Mouse (Mus musculus) embryonic facial prominence, embryonic 14.5 days (tissue): ENCODE data around the gene Stat2. TPM values are rescaled to one million over a fixed set of nuclear protein-coding genes. Genes with fewer than 3 reads are reported as not detected.
"Not testable (repeated sequence)": the region's sequence is repeated elsewhere in the genome, so short reads cannot be mapped to it uniquely, and the experiment has no call there.

Experiments used
- ATAC-seq: fragments of 200-750 bp; cut with Nextera tagmentation; 2 replicates; pipeline ENCODE4 v1.8.0; 2017; ENCODE audit warnings: low read depth, moderate number of reproducible peaks, moderate TSS enrichment
- DNase-seq: peaks from one replicate; pipeline ENCODE4 v3.0.0-alpha.2; 2015; ENCODE audit warnings: low spot score
- H3K27ac ChIP-seq: fragments of 300-500 bp; sonication (generic); replicated peaks from 2 replicates; pipeline ENCODE4 v1.5.1; 2014; ENCODE audit warnings: low read depth, mild to moderate bottlenecking, low read length, moderate library complexity
- H3K27me3 ChIP-seq: fragments of 300-500 bp; sonication (generic); replicated peaks from 2 replicates; pipeline ENCODE4 v1.6.1; 2014; ENCODE audit warnings: low read length; ENCODE audit not compliant: control insufficient read depth, insufficient read depth
- H3K36me3 ChIP-seq: fragments of 300-500 bp; sonication (generic); 2 replicates; pipeline ENCODE4 v1.6.1; 2014; ENCODE audit warnings: low read length, mixed read lengths; ENCODE audit not compliant: control insufficient read depth, insufficient read depth
- H3K4me1 ChIP-seq: fragments of 300-500 bp; sonication (generic); 2 replicates; pipeline ENCODE4 v1.6.1; 2014; ENCODE audit warnings: antibody characterized with exemption, low read length; ENCODE audit not compliant: control insufficient read depth, insufficient read depth
- H3K4me2 ChIP-seq: fragments of 300-500 bp; sonication (generic); 2 replicates; pipeline ENCODE4 v1.6.1; 2014; ENCODE audit warnings: low read depth, mild to moderate bottlenecking, low read length, moderate library complexity, mixed read lengths
- H3K4me3 ChIP-seq: fragments of 300-500 bp; sonication (generic); 2 replicates; pipeline ENCODE4 v1.5.1; 2014; ENCODE audit warnings: low read depth, mild to moderate bottlenecking, low read length
- H3K9ac ChIP-seq: fragments of 300-500 bp; sonication (generic); 2 replicates; pipeline ENCODE4 v1.6.1; 2014; ENCODE audit warnings: low read depth, mild to moderate bottlenecking, low read length, moderate library complexity, mixed read lengths
- H3K9me3 ChIP-seq: fragments of 300-500 bp; sonication (generic); 2 replicates; pipeline ENCODE4 v1.6.1; 2016; ENCODE audit warnings: low read length; ENCODE audit not compliant: control insufficient read depth
- WGBS: fragments of 180-500 bp; shearing (Covaris S2); extraction: QIAGEN DNeasy Blood & Tissue Kit; methylation state at CpG from one replicate; pipeline ENCODE4 v1.1.7; 2014; 5-methylcytosine and 5-hydroxymethylcytosine counted together
- polyA plus RNA-seq: library from polyadenylated mRNA; unstranded; fragments of >200 nt; fragmentation: Nextera tagmentation; extraction: Ambion mirVana; gene quantifications from 2 replicates; pipeline ENCODE4 v1.2.1, GENCODE M21; 2014

The Stat2 gene
- polyA plus RNA-seq, 1 experiment from 2014 or later: 13.4 TPM

DNA sequence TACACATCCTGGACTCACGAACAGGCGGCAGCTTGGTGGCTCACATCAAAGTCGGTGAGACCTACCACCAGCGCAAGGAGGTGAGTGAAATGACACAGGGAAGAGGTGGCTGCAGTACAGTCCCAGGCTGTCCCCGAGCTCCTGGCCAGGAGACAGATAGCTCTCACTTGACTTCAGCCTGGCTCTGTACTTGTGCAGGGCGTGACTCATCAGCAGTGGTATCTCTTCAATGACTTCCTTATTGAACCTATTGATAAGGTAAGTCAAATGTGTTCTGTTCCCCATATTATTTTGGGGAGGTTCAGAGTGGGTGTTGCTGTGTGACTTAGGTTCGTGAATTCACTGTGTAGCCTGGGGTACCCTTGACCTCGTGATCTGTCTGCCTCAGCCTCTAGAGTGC is 45.2 kb downstream of the Stat2 start:
- peaks cover 88% of the 10 kb centered on the region for H3K36me3 ChIP-seq
- no peak overlapping the region for H3K4me2 ChIP-seq
- H3K4me3 ChIP-seq: no peak overlapping the region
- DNase-seq (no peak), ATAC-seq (no peak)
- no peaks in the 10 kb centered on the region for H3K4me1 ChIP-seq
- 96% methylated on average over 8 of the region's 8 CpGs for WGBS
- H3K9ac ChIP-seq: no peak overlapping the region
- no peaks in the 10 kb centered on the region for H3K27me3 ChIP-seq
- H3K27ac ChIP-seq: no peak overlapping the region
- H3K9me3 ChIP-seq: no peaks in the 10 kb centered on the region

GRCm38 (mm10) chr10:128321641-128322040 is 51.3 kb downstream of the Stat2 start:
- 61% methylated on average over 12 of the region's 12 CpGs for WGBS
- Histone ChIP-seq H3K27me3 (no peaks in the 10 kb centered on the region), H3K4me1 (peaks cover 8% of the 10 kb centered on the region), H3K4me3 (peak overlapping the region; percentile 74), H3K36me3 (peaks cover 55% of the 10 kb centered on the region), H3K9ac (peak overlapping the region; percentile 99), H3K9me3 (no peaks in the 10 kb centered on the region), H3K4me2 (peak overlapping the region; percentile 72), H3K27ac (peak overlapping the region; percentile 97)
- no peak for ATAC-seq
- DNase-seq: no peak

- ATAC-seq: peak; percentile 96
- Histone ChIP-seq H3K9ac (peak within 1 kb of the TSS; percentile 99), H3K4me1 (peaks cover 8% of the 10 kb centered on the region), H3K27me3 (no peaks in the 10 kb centered on the region), H3K9me3 (no peaks in the 10 kb centered on the region), H3K36me3 (peaks cover 59% of the 10 kb centered on the region), H3K27ac (peak within 1 kb of the TSS; percentile 97), H3K4me2 (peak within 1 kb of the TSS; percentile 72), H3K4me3 (peak within 1 kb of the TSS; percentile 74)
- under 1% methylated on average over 40 of the region's 40 CpGs for WGBS
- peak; percentile 98 for DNase-seq
Observed at GRCm38 (mm10) chr10:128322141-128323108, 52.1 kb downstream of the Stat2 start, which contains the start of gene Cnpy2. Cnpy2 (plus strand) TSS chr10:128322459.

GRCm38 (mm10) chr10:128323516-128323915 is 53.2 kb downstream of the Stat2 start:
- H3K4me3 ChIP-seq: peak overlapping the region; percentile 74
- no peaks in the 10 kb centered on the region for H3K9me3 ChIP-seq
- DNase-seq (no peak), ATAC-seq (no peak)
- H3K4me1 ChIP-seq: peaks cover 8% of the 10 kb centered on the region
- H3K36me3 ChIP-seq: peaks cover 59% of the 10 kb centered on the region
- H3K4me2 ChIP-seq: peak overlapping the region; percentile 72
- WGBS: 74% methylated on average over 8 of the region's 8 CpGs
- peak overlapping the region; percentile 99 for H3K9ac ChIP-seq
- H3K27ac ChIP-seq: peak overlapping the region; percentile 97; the same call in 1 of the 2 replicates
- H3K27me3 ChIP-seq: no peaks in the 10 kb centered on the region

DNA sequence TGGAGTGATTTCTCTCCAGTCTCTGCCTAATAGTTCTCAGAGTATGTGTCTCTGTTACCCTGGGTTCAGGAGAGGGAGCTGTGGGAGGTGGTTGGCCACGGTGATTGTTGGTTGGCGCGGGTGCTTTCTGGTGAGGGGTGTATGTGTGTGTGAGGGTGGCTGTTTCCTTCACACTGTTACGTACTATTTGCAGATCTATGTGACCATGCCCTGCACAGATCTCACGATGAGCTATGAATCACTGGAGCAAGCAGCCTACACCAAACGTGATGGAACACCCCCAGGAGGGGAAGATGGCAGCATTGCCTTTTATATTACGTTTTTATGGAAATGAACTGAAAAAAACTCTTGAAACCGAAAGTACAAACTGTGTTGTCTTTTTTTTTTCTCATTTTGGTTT is 56.5 kb downstream of the Stat2 start:
- Histone ChIP-seq H3K4me1 (peaks cover 4% of the 10 kb centered on the region), H3K9me3 (no peaks in the 10 kb centered on the region), H3K4me3 (no peak overlapping the region), H3K9ac (no peak overlapping the region), H3K27me3 (no peaks in the 10 kb centered on the region), H3K36me3 (peaks cover 47% of the 10 kb centered on the region), H3K4me2 (no peak overlapping the region), H3K27ac (no peak overlapping the region)
- 92% methylated on average over 8 of the region's 8 CpGs for WGBS
- ATAC-seq: no peak
- DNase-seq: no peak

- Histone ChIP-seq H3K36me3 (peaks cover 47% of the 10 kb centered on the region), H3K4me3 (no peak overlapping the region), H3K4me2 (no peak overlapping the region), H3K4me1 (peaks cover 4% of the 10 kb centered on the region), H3K27ac (no peak overlapping the region), H3K9ac (no peak overlapping the region), H3K9me3 (no peaks in the 10 kb centered on the region), H3K27me3 (no peaks in the 10 kb centered on the region)
- WGBS: 89% methylated on average over 10 of the region's 10 CpGs
- ATAC-seq: no peak
- no peak for DNase-seq
Observed at GRCm38 (mm10) chr10:128327610-128328009, 57.3 kb downstream of the Stat2 start.

GRCm38 (mm10) chr10:128332358-128333249 is 62.2 kb downstream of the Stat2 start:
- not testable (repeated sequence) for H3K27me3 ChIP-seq, ATAC-seq
- WGBS: 77% methylated on average over 6 of the region's 6 CpGs

GRCm38 (mm10) chr10:128335582-128335981 is 65.2 kb downstream of the Stat2 start:
- H3K9me3 ChIP-seq: no peaks in the 10 kb centered on the region
- 0 out of 2 replicates have a peak, but pooled peaks cover 10% of the 10 kb centered on the region for H3K4me1 ChIP-seq
- DNase-seq (peak; percentile 71), ATAC-seq (no peak)
- H3K27me3 ChIP-seq: no peaks in the 10 kb centered on the region
- no peak overlapping the region for H3K4me2 ChIP-seq
- no peak overlapping the region for H3K27ac ChIP-seq
- H3K4me3 ChIP-seq: no peak overlapping the region
- no peak overlapping the region for H3K9ac ChIP-seq
- 1% methylated on average over 4 of the region's 4 CpGs for WGBS
- no peaks in the 10 kb centered on the region for H3K36me3 ChIP-seq

More at GRCm38 (mm10) chr10:128332358-128333249, 62.2 kb downstream of the Stat2 start:
- H3K9me3 ChIP-seq, H3K4me2 ChIP-seq, H3K4me3 ChIP-seq, H3K4me1 ChIP-seq, DNase-seq, H3K27ac ChIP-seq, H3K9ac ChIP-seq: not testable (repeated sequence)
- H3K36me3 ChIP-seq: peaks cover 16% of the 10 kb centered on the region
